Mouse (Mus musculus) spleen, postnatal 14 days (tissue): ENCODE measurements around the gene Gm49661.
A peak's percentile ranks its signal among the peaks of the same experiment; 100 is the strongest.

Experiments
- DNase-seq, 2 experiments: peaks; one replicate each; pipeline ENCODE4 v3.0.0; 2021 to 2022; ENCODE audit warnings: low spot score in 2 of 2

Gm49661 gene

GRCm38 (mm10) chr8:84967532-84968304 is 1.5 kb downstream of the Gm49661 start:
- DNase-seq = no peak

GRCm38 (mm10) chr8:84966603-84967002 is 2.6 kb downstream of the Gm49661 start:
- DNase-seq = no peak

GRCm38 (mm10) chr8:84965731-84966291 is 3.4 kb downstream of the Gm49661 start:
- DNase-seq = peak; percentile 85 to 86

GRCm38 (mm10) chr8:84963952-84964351 is 5.3 kb downstream of the Gm49661 start:
- DNase-seq = no peak

GRCm38 (mm10) chr8:84959811-84960210 is 9.4 kb downstream of the Gm49661 start:
- no peak for DNase-seq

GRCm38 (mm10) chr8:84956768-84957167 is 12.5 kb downstream of the Gm49661 start:
- peak in 1 of 2 experiments; percentile 77 for DNase-seq

- peak in 1 of 2 experiments; percentile 24 for DNase-seq
Measured at GRCm38 (mm10) chr8:84952612-84953255, 16.5 kb downstream of the Gm49661 start.

- no peak for DNase-seq
Measured at GRCm38 (mm10) chr8:84949753-84950152, 19.5 kb downstream of the Gm49661 start.

- DNase-seq = no peak
Measured at GRCm38 (mm10) chr8:84947241-84947545, 22.0 kb downstream of the Gm49661 start.

GRCm38 (mm10) chr8:84946528-84947240 is 22.5 kb downstream of the Gm49661 start, which contains the start of gene Rtbdn:
Gene Rtbdn, plus strand, starts transcription at chr8:84946991.
- no peak for DNase-seq

GRCm38 (mm10) chr8:84945633-84946527 is 23.4 kb downstream of the Gm49661 start:
- no peak for DNase-seq

- DNase-seq = no peak
Measured at GRCm38 (mm10) chr8:84945235-84945632, 24.0 kb downstream of the Gm49661 start.

GRCm38 (mm10) chr8:84944478-84945160 is 24.6 kb downstream of the Gm49661 start:
- no peak for DNase-seq

- DNase-seq = no peak
Measured at GRCm38 (mm10) chr8:84943699-84944098, 25.5 kb downstream of the Gm49661 start.

GRCm38 (mm10) chr8:84937620-84938485 is 31.4 kb downstream of the Gm49661 start:
- DNase-seq = no peak

- peak; percentile 34 to 56 for DNase-seq
Measured at GRCm38 (mm10) chr8:84936962-84937546, 32.2 kb downstream of the Gm49661 start, which contains the start of gene Mast1. Gene Mast1, minus strand, starts transcription at chr8:84937359.

GRCm38 (mm10) chr8:84936041-84936961 is 32.9 kb downstream of the Gm49661 start:
- no peak for DNase-seq

- DNase-seq = no peak
Measured at GRCm38 (mm10) chr8:84935489-84935888, 33.7 kb downstream of the Gm49661 start.
